Comparison of ENCODE assay signal across 17 mouse cellular contexts in genomic region chr1:92772784-92773113, GRCm38 (mm10). TPM values are rescaled to one million over a fixed set of nuclear protein-coding genes. Genes with fewer than 3 reads are reported as not detected.
DNase-seq lines count a peak whose midpoint lies in the region; ATAC-seq lines count a peak whose summit lies in the region.
"Had no signal": no experiment of that assay in that cellular context is flagged by ENCODE, and none has a peak within 500 bp of the region (broad histone marks: within the 10 kb centered on the region; RNA-seq: fewer than 3 reads in every experiment).

No protein-coding gene starts in this region.

- no peak for ATAC-seq in heart, embryonic 15.5 days (replicated peaks; ENCODE audit: insufficient number of reproducible peaks, insufficient read depth, low FRiP score, low read depth)
- 0 out of 2 replicates have a peak, but pooled peaks have one; percentile 7 for ATAC-seq in embryonic facial prominence, embryonic 14.5 days (ENCODE audit: low read depth)
- no peak for ATAC-seq in limb, embryonic 11.5 days (ENCODE audit: insufficient number of reproducible peaks, low FRiP score, low TSS enrichment, low read depth)
- ATAC-seq in midbrain, embryonic 16.5 days, result peak; percentile 66

- intact Hi-C loops in heart, postnatal 10 days (cut with DNase I), result loop anchor here (5.0 kb wide), 2 partner anchors 60 to 75 kb away; partner anchors contain the start of gene Gpc1

- no peak for DNase-seq in heart, postnatal 10 days
- no peak for DNase-seq in embryonic facial prominence, embryonic 14.5 days (ENCODE audit: low spot score)
- DNase-seq in limb, embryonic 11.5 days (ENCODE audit: low spot score), result no peak
- DNase-seq in right cerebral cortex, adult 2 months (ENCODE audit: low spot score in 2 of 2), result no peak
- no peak for DNase-seq in embryo, embryonic 10.5 days (ENCODE audit: low spot score)
- no peak for DNase-seq in left cerebral cortex, adult 8-10 months (ENCODE audit: low spot score in 2 of 2)
- DNase-seq: adrenal gland, adult 2 months; cerebellum, postnatal 25 days; gastrocnemius, postnatal 10 days; kidney, adult 2 months; lung, embryonic 14.5 days; retina, postnatal 1 day; thymus, adult 18-20 months had no signal

- no peaks in the 10 kb centered on the region for H3K36me3 ChIP-seq in heart, embryonic 15.5 days
- H3K36me3 ChIP-seq in embryonic facial prominence, embryonic 14.5 days (ENCODE audit: control insufficient read depth, insufficient read depth, low read length), result no peaks in the 10 kb centered on the region
- no peaks in the 10 kb centered on the region for H3K36me3 ChIP-seq in limb, embryonic 11.5 days (ENCODE audit: control insufficient read depth, insufficient read depth, low read length)
- H3K36me3 ChIP-seq in midbrain, embryonic 16.5 days (ENCODE audit: control insufficient read depth, insufficient read depth, low read length), result no peaks in the 10 kb centered on the region
- H3K36me3 ChIP-seq: hindbrain, embryonic 12.5 days had no signal

- H3K9me3 ChIP-seq in heart, embryonic 15.5 days (replicated peaks), result no peaks in the 10 kb centered on the region
- no peaks in the 10 kb centered on the region for H3K9me3 ChIP-seq in embryonic facial prominence, embryonic 14.5 days (ENCODE audit: control insufficient read depth, low read length)
- no peaks in the 10 kb centered on the region for H3K9me3 ChIP-seq in limb, embryonic 11.5 days (ENCODE audit: control insufficient read depth, low read length)
- no peaks in the 10 kb centered on the region for H3K9me3 ChIP-seq in midbrain, embryonic 16.5 days (replicated peaks; ENCODE audit: control insufficient read depth, low read length, poor library complexity, severe bottlenecking)
- H3K9me3 ChIP-seq: hindbrain, embryonic 12.5 days had no signal

- no peak overlapping the region for H3K4me3 ChIP-seq in heart, embryonic 15.5 days
- H3K4me3 ChIP-seq in embryonic facial prominence, embryonic 14.5 days (ENCODE audit: low read depth, low read length), result no peak overlapping the region
- no peak overlapping the region for H3K4me3 ChIP-seq in limb, embryonic 11.5 days (ENCODE audit: low read depth, low read length)
- no peak overlapping the region for H3K4me3 ChIP-seq in midbrain, embryonic 16.5 days (ENCODE audit: low read depth, low read length)
- H3K4me3 ChIP-seq: erythroblast, embryonic 14.5 days; hindbrain, embryonic 12.5 days had no signal

- H3K27ac ChIP-seq in heart, embryonic 15.5 days, result peak overlapping the region; percentile 32; the same call in 1 of the 2 replicates
- peak overlapping the region; percentile 61; the same call in 1 of the 2 replicates for H3K27ac ChIP-seq in embryonic facial prominence, embryonic 14.5 days (replicated peaks; ENCODE audit: low read depth, low read length)
- 0 out of 2 replicates have a peak overlapping the region, but pooled peaks have one; percentile 30 for H3K27ac ChIP-seq in limb, embryonic 11.5 days (replicated peaks; ENCODE audit: low read depth, low read length)
- H3K27ac ChIP-seq in midbrain, embryonic 16.5 days (ENCODE audit: low read length), result peak overlapping the region; percentile 54; the same call in 1 of the 2 replicates
- H3K27ac ChIP-seq: hindbrain, embryonic 12.5 days had no signal

- no peak overlapping the region for H3K9ac ChIP-seq in heart, embryonic 15.5 days
- H3K9ac ChIP-seq in embryonic facial prominence, embryonic 14.5 days (ENCODE audit: low read depth, low read length), result no peak overlapping the region
- no peak overlapping the region for H3K9ac ChIP-seq in limb, embryonic 11.5 days (ENCODE audit: low read length)
- H3K9ac ChIP-seq in midbrain, embryonic 16.5 days (ENCODE audit: low read depth, low read length), result 0 out of 2 replicates have a peak overlapping the region, but pooled peaks have one; percentile 12
- H3K9ac ChIP-seq: hindbrain, embryonic 12.5 days; lung, embryonic 14.5 days had no signal

- peaks cover 21% of the 10 kb centered on the region; the same call in 1 of the 2 replicates for H3K27me3 ChIP-seq in heart, embryonic 15.5 days
- H3K27me3 ChIP-seq in embryonic facial prominence, embryonic 14.5 days (replicated peaks; ENCODE audit: control insufficient read depth, insufficient read depth, low read length), result peaks cover 4% of the 10 kb centered on the region; the same call in 1 of the 2 replicates
- H3K27me3 ChIP-seq in limb, embryonic 11.5 days (ENCODE audit: control insufficient read depth, insufficient read depth, low read length), result no peaks in the 10 kb centered on the region
- no peaks in the 10 kb centered on the region for H3K27me3 ChIP-seq in midbrain, embryonic 16.5 days (ENCODE audit: control insufficient read depth, insufficient read depth, low read depth, low read length)
- H3K27me3 ChIP-seq: hindbrain, embryonic 12.5 days had no signal

- peaks cover 34% of the 10 kb centered on the region for H3K4me1 ChIP-seq in heart, embryonic 15.5 days (replicated peaks)
- peaks cover 48% of the 10 kb centered on the region for H3K4me1 ChIP-seq in embryonic facial prominence, embryonic 14.5 days (ENCODE audit: control insufficient read depth, insufficient read depth, low read length)
- H3K4me1 ChIP-seq in limb, embryonic 11.5 days (ENCODE audit: control insufficient read depth, insufficient read depth, low read length), result peaks cover 27% of the 10 kb centered on the region
- H3K4me1 ChIP-seq in midbrain, embryonic 16.5 days (ENCODE audit: control insufficient read depth, insufficient read depth, low read length), result peaks cover 17% of the 10 kb centered on the region

- WGBS in heart, embryonic 15.5 days, result 30% methylated on average over 10 of the region's 10 CpGs
- WGBS in embryonic facial prominence, embryonic 14.5 days, result 32% methylated on average over 10 of the region's 10 CpGs
- WGBS in limb, embryonic 11.5 days, result 21% methylated on average over 10 of the region's 10 CpGs
- 18% methylated on average over 10 of the region's 10 CpGs for WGBS in midbrain, embryonic 16.5 days

- no peak overlapping the region for H3K4me2 ChIP-seq in heart, embryonic 15.5 days
- H3K4me2 ChIP-seq in embryonic facial prominence, embryonic 14.5 days (ENCODE audit: low read depth, low read length), result peak overlapping the region; percentile 19
- H3K4me2 ChIP-seq in limb, embryonic 11.5 days (ENCODE audit: low read depth, severe bottlenecking), result no peak overlapping the region
- H3K4me2 ChIP-seq in midbrain, embryonic 16.5 days (ENCODE audit: low read length), result no peak overlapping the region
- H3K4me2 ChIP-seq: hindbrain, embryonic 12.5 days; lung, embryonic 14.5 days had no signal

RNA-seq across cellular contexts. Expression of gene Gpc1, which starts 58.7 kb away (rescaled TPM):
- polyA plus RNA-seq in heart, embryonic 15.5 days (2015; fragmentation: Nextera tagmentation; extraction: Ambion mirVana), result 61.3 and 71.4 TPM in 2 replicates
- 100 to 1,000 TPM; 154 to 168 TPM for total RNA-seq in heart, postnatal 10 days (2021)
- polyA plus RNA-seq in embryonic facial prominence, embryonic 14.5 days (2014; fragmentation: Nextera tagmentation; extraction: Ambion mirVana), result 93.3 and 104 TPM in 2 replicates
- 51.7 and 56.6 TPM in 2 replicates for polyA plus RNA-seq in limb, embryonic 11.5 days (2014; fragmentation: Nextera tagmentation; extraction: Ambion mirVana)
- polyA plus RNA-seq in midbrain, embryonic 16.5 days (2015; fragmentation: Nextera tagmentation; extraction: Ambion mirVana), result 49.3 and 54.6 TPM in 2 replicates
- total RNA-seq in left cerebral cortex, adult 8-10 months (2022), result 10 to 100 TPM; 78.8 to 86.2 (median 83.5) TPM

Comparison
In these comparisons a context has a peak if more than half of its experiments do, and no peak if none do; other contexts are left out.
1. ATAC-seq: peak in embryonic facial prominence, embryonic 14.5 days (single experiment) and midbrain, embryonic 16.5 days (single experiment); none in heart, embryonic 15.5 days (single experiment) and limb, embryonic 11.5 days (single experiment).
2. Peak in every context shown above with its lines, with median percentiles within 50 percentile points of each other: H3K27ac ChIP-seq.